Mouse (Mus musculus) MEL (cell line): ENCODE measurements around the gene Klk1b8. TPM values are rescaled to one million over a fixed set of nuclear protein-coding genes. Genes with fewer than 3 reads are reported as not detected.
"Not testable (repeated sequence)": the region's sequence is repeated elsewhere in the genome, so short reads cannot be mapped to it uniquely, and the experiment has no call there.

Experiments used
- DNase-seq: peaks from one replicate; pipeline ENCODE4 v3.0.0; 2011; ENCODE audit warnings: low read depth, low spot score
- H3K27ac ChIP-seq: 2 replicates; pipeline ENCODE4 v1.5.1; 2012; ENCODE audit warnings: low read depth, mild to moderate bottlenecking, control low read depth, low read length, moderate library complexity; ENCODE audit not compliant: control insufficient read depth
- H3K27me3 ChIP-seq, 2 experiments: fragments of 150-350 bp in 1 of 2; sonication (generic) in 1 of 2; 2 replicates each; pipeline ENCODE4 v1.6.1; 2012; ENCODE audit warnings: low read length in 2 of 2, mild to moderate bottlenecking in 2 of 2, improper control_type of control experiment in 1 of 2, moderate library complexity in 1 of 2; ENCODE audit not compliant: insufficient read depth in 2 of 2, control insufficient read depth in 1 of 2
- H3K36me3 ChIP-seq, 2 experiments: 2 replicates each; pipeline ENCODE4 v1.6.1; 2012 to 2014; ENCODE audit warnings: low read length in 2 of 2, improper control_type of control experiment in 1 of 2, inconsistent platforms in 1 of 2, mild to moderate bottlenecking in 1 of 2; ENCODE audit not compliant: insufficient read depth in 2 of 2, control insufficient read depth in 1 of 2
- H3K4me1 ChIP-seq, 2 experiments: fragments of 150-350 bp in 1 of 2; sonication (generic) in 1 of 2; 2 replicates each; pipeline ENCODE4 v1.6.1; 2012; ENCODE audit warnings: low read length in 2 of 2, improper control_type of control experiment in 1 of 2, mild to moderate bottlenecking in 1 of 2; ENCODE audit not compliant: insufficient read depth in 2 of 2, control insufficient read depth in 1 of 2
- H3K4me3 ChIP-seq, 2 experiments: fragments of 150-350 bp in 1 of 2; sonication (generic) in 1 of 2; 2 replicates each; pipeline ENCODE4 v1.5.1; 2012; ENCODE audit warnings: low read depth in 2 of 2, low read length in 2 of 2, mild to moderate bottlenecking in 2 of 2, moderate library complexity in 2 of 2, control low read depth in 1 of 2, improper control_type of control experiment in 1 of 2; ENCODE audit not compliant: control insufficient read depth in 1 of 2, insufficient read depth in 1 of 2
- H3K79me2 ChIP-seq: 2 replicates; pipeline ENCODE4 v1.6.1; 2012; ENCODE audit warnings: mild to moderate bottlenecking, low read length, moderate library complexity; ENCODE audit not compliant: control insufficient read depth, poor library complexity, insufficient read depth
- H3K9ac ChIP-seq: 2 replicates; pipeline ENCODE4 v1.6.1; 2012; ENCODE audit warnings: low read depth, mild to moderate bottlenecking, control low read depth, low read length, moderate library complexity; ENCODE audit not compliant: control insufficient read depth, poor library complexity, severe bottlenecking
- H3K9me3 ChIP-seq: fragments of 150-350 bp; sonication (generic); replicated peaks from 2 replicates; pipeline ENCODE4 v1.6.1; 2012; ENCODE audit warnings: mild to moderate bottlenecking, low read length, improper control_type of control experiment, moderate library complexity; ENCODE audit not compliant: insufficient read depth
- BHLHE40 ChIP-seq: IDR thresholded peaks from 2 replicates; pipeline ENCODE4 v1.6.1; 2012; ENCODE audit warnings: low read depth, mild to moderate bottlenecking, inconsistent platforms, low read length, improper control_type of control experiment, borderline replicate concordance
- CHD1 ChIP-seq: IDR thresholded peaks from 2 replicates; pipeline ENCODE4 v1.6.1; 2012; ENCODE audit warnings: low read depth, mild to moderate bottlenecking, inconsistent platforms, low read length, improper control_type of control experiment
- CHD2 ChIP-seq: IDR thresholded peaks from 2 replicates; pipeline ENCODE4 v1.6.1; 2011; ENCODE audit warnings: low read length, improper control_type of control experiment
- E2F4 ChIP-seq: IDR thresholded peaks from 2 replicates; pipeline ENCODE4 v1.6.1; 2011; ENCODE audit warnings: low read depth, low read length, improper control_type of control experiment, borderline replicate concordance
- ELF1 ChIP-seq: IDR thresholded peaks from 2 replicates; pipeline ENCODE4 v1.6.1; 2014; ENCODE audit warnings: low read depth, mild to moderate bottlenecking, inconsistent platforms, low read length, improper control_type of control experiment, moderate library complexity
- GATA1 ChIP-seq: IDR thresholded peaks from 2 replicates; pipeline ENCODE4 v1.6.1; 2011; ENCODE audit warnings: low read depth, low read length, improper control_type of control experiment
- KAT2A ChIP-seq: conservative IDR thresholded peaks from 2 replicates; pipeline ENCODE4 v1.6.1; 2012; ENCODE audit warnings: low read depth, low read length, improper control_type of control experiment, inconsistent platforms
- MAFK ChIP-seq: IDR thresholded peaks from 2 replicates; pipeline ENCODE4 v1.6.1; 2011; ENCODE audit warnings: low read depth, mild to moderate bottlenecking, low read length, improper control_type of control experiment, borderline replicate concordance
- MAZ ChIP-seq: IDR thresholded peaks from 2 replicates; pipeline ENCODE4 v1.6.1; 2012; ENCODE audit warnings: low read depth, mild to moderate bottlenecking, inconsistent platforms, low read length, improper control_type of control experiment
- MXI1 ChIP-seq: IDR thresholded peaks from 2 replicates; pipeline ENCODE4 v1.6.1; 2011; ENCODE audit warnings: mild to moderate bottlenecking, low read depth, low read length, improper control_type of control experiment
- POLR2AphosphoS2 ChIP-seq: IDR thresholded peaks from 2 replicates; pipeline ENCODE4 v1.6.1; 2011; ENCODE audit warnings: low read length, improper control_type of control experiment
- POLR2AphosphoS5 ChIP-seq: IDR thresholded peaks from 2 replicates; pipeline ENCODE4 v1.6.1; 2012; ENCODE audit warnings: low read depth, borderline replicate concordance, mild to moderate bottlenecking, inconsistent platforms, low read length, moderate library complexity, mixed read lengths
- RCOR1 ChIP-seq: IDR thresholded peaks from 2 replicates; pipeline ENCODE4 v1.6.1; 2012; ENCODE audit warnings: low read depth, mild to moderate bottlenecking, inconsistent platforms, low read length, improper control_type of control experiment
- SIN3A ChIP-seq: IDR thresholded peaks from 2 replicates; pipeline ENCODE4 v1.6.1; 2012; ENCODE audit warnings: low read length, improper control_type of control experiment, inconsistent platforms
- TCF12 ChIP-seq: IDR thresholded peaks from 2 replicates; pipeline ENCODE4 v1.6.1; 2014; ENCODE audit warnings: low read depth, mild to moderate bottlenecking, inconsistent platforms, low read length, improper control_type of control experiment, moderate library complexity
- USF2 ChIP-seq, 2 experiments: IDR thresholded peaks; 2 replicates each; pipeline ENCODE4 v1.6.1; 2011 to 2012; ENCODE audit warnings: improper control_type of control experiment in 2 of 2, low read length in 2 of 2, borderline replicate concordance in 1 of 2, inconsistent platforms in 1 of 2, low read depth in 1 of 2, mild to moderate bottlenecking in 1 of 2; ENCODE audit not compliant: insufficient read depth in 1 of 2
- ZC3H11A ChIP-seq: IDR thresholded peaks from 2 replicates; pipeline ENCODE4 v1.6.1; 2012; ENCODE audit warnings: low read depth, mild to moderate bottlenecking, inconsistent platforms, low read length, improper control_type of control experiment
- ZMIZ1 ChIP-seq: IDR thresholded peaks from 2 replicates; pipeline ENCODE4 v1.6.1; 2012; ENCODE audit warnings: low read depth, mild to moderate bottlenecking, inconsistent platforms, low read length, improper control_type of control experiment, moderate library complexity
- polyA plus RNA-seq, 2 experiments: library from polyadenylated mRNA; stranded (reverse) in 1 of 2; unstranded in 1 of 2; fragments of >175 nt in 1 of 2; fragments of >200 nt in 1 of 2; gene quantifications; 2 replicates each; pipeline versions ENCODE4 v1.2.1 to v1.2.4; 2012; ENCODE audit warnings: low replicate concordance in 2 of 2, low read depth in 1 of 2; ENCODE audit not compliant: insufficient read length in 2 of 2, insufficient read depth in 1 of 2, missing spikeins in 1 of 2
- total RNA-seq: library from RNA; depleted of rRNA; stranded (reverse); fragments of 300-350 nt; gene quantifications from 2 replicates; pipeline ENCODE4 v1.2.3, GENCODE M21; 2012

Klk1b8 gene
- total and polyA plus RNA-seq, 3 experiments: not detected

DNA sequence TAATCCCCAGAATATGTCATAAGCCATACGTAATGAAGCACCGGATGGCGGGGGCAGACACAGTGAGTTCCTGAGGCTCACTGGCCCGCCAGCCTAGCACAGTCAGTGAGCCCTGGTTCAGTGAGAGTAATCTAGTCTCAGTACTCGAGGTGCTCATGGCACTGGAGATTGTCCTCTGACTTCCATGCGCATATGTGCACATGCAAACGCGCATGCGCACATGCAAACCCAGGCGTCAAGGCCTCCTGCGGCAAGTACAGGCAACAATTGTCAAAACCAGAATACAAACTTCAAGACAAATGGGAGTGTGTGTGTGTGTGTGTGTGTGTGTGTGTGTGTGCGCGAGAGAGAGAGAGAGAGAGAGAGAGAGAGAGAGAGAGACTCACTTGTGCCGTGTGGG is 13.9 kb upstream of the Klk1b8 start:
- no peak overlapping the region for H3K9ac ChIP-seq
- no peaks in the 10 kb centered on the region for H3K4me1 ChIP-seq
- no peaks in the 10 kb centered on the region for H3K36me3 ChIP-seq
- no peaks in the 10 kb centered on the region for H3K27me3 ChIP-seq
- H3K79me2 ChIP-seq: no peaks in the 10 kb centered on the region
- no peak overlapping the region for H3K27ac ChIP-seq
- no peak for DNase-seq
- H3K4me3 ChIP-seq: no peak overlapping the region
- TF ChIP-seq ZMIZ1: no peak
- no peak for TF ChIP-seq KAT2A
- no peak for TF ChIP-seq MXI1
- TF ChIP-seq E2F4: no peak
- no peak for TF ChIP-seq TCF12
- no peak for TF ChIP-seq GATA1
- no peak for TF ChIP-seq SIN3A
- no peak for TF ChIP-seq CHD1
- TF ChIP-seq MAZ: no peak
- no peak for TF ChIP-seq BHLHE40
- TF ChIP-seq POLR2AphosphoS2: no peak
- TF ChIP-seq USF2 (IDR thresholded peaks at IDR 0.05; ENCODE audit: borderline replicate concordance in 1 of 2, insufficient read depth in 1 of 2, low read depth in 1 of 2, low read length in 2 of 2): no peak
- no peak for TF ChIP-seq RCOR1
- TF ChIP-seq POLR2AphosphoS5: no peak
- no peaks in the 10 kb centered on the region for H3K9me3 ChIP-seq

DNA sequence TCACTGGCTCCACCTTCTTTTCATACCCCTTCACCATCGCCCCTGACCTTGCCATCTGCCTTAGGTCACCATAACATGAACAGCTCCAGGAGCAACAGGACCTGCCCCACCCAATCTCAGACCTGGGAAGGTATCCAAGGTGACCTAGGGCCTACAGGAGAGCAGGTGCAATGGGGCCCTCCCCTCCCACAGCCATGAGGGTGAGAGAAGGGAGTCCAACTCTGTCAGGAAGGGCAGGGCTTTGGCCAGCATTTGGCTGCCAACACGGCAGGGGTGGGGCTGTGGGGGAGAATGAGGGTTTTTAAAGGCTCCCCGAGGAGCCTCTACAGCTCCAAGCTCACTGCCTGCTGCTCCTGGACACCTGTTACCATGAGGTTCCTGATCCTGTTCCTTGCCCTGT is 8.2 kb upstream of the Klk1b8 start:
- H3K79me2 ChIP-seq, H3K4me1 ChIP-seq, DNase-seq, H3K27me3 ChIP-seq, H3K4me3 ChIP-seq, H3K9ac ChIP-seq, H3K36me3 ChIP-seq, H3K27ac ChIP-seq, H3K9me3 ChIP-seq: not testable (repeated sequence)

DNA sequence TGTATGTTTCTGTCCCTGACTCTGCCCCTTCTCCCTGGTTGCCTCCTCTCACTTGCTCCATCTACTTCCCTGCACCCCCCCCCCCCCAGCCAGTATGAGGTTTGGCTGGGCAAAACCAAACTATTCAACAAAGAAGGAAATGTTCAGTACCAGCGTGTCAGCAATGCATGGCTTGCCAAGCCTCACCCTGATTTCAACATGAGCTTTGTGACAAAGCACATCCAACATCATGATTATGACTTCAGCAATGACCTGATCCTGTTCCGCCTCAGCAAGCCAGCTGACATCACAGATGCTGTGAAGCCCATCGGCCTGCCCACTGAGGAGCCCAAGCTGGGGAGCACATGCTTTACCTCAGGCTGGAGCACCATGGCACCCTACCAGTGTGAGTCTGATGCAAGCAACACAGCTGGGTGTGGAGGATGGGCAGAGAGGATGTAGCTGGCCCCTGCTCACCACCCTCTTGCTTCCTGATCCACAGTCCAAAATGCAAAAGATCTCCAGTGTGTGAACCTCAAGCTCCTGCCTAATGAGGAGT is 5.7 kb upstream of the Klk1b8 start:
- no peak overlapping the region for H3K9ac ChIP-seq
- no peaks in the 10 kb centered on the region for H3K79me2 ChIP-seq
- no peak for DNase-seq
- no peaks in the 10 kb centered on the region for H3K9me3 ChIP-seq
- no peak overlapping the region for H3K27ac ChIP-seq
- H3K36me3 ChIP-seq: no peaks in the 10 kb centered on the region
- no peak overlapping the region for H3K4me3 ChIP-seq
- H3K27me3 ChIP-seq: no peaks in the 10 kb centered on the region
- no peaks in the 10 kb centered on the region for H3K4me1 ChIP-seq
- TF ChIP-seq CHD2 (no peak), POLR2AphosphoS5 (no peak), POLR2AphosphoS2 (no peak), MAFK (no peak), ELF1 (no peak), ZC3H11A (no peak)
- TF ChIP-seq, all 39 proteins: peak for 0
